Mouse (Mus musculus) heart, adult 9 months (tissue): ENCODE data around the gene Snrpb2.

Experiments used
- DNase-seq, 2 experiments: peaks; one replicate each; pipeline ENCODE4 v3.0.0; 2022; ENCODE audit warnings: low spot score in 2 of 2

Gene Snrpb2

GRCm38 (mm10) chr2:143093726-143094125, 30.9 kb downstream of the Snrpb2 start:
- DNase-seq, result peak; percentile 25 to 33

GRCm38 (mm10) chr2:143094761-143095160, 31.9 kb downstream of the Snrpb2 start:
- DNase-seq, result no peak

GRCm38 (mm10) chr2:143097170-143097569, 34.3 kb downstream of the Snrpb2 start:
- no peak for DNase-seq

- no peak for DNase-seq
Observed at GRCm38 (mm10) chr2:143113859-143114258, 51.0 kb downstream of the Snrpb2 start.

GRCm38 (mm10) chr2:143114716-143115115, 51.9 kb downstream of the Snrpb2 start:
- no peak for DNase-seq

GRCm38 (mm10) chr2:143117453-143117852, 54.6 kb downstream of the Snrpb2 start:
- peak; percentile 7 to 64 for DNase-seq

GRCm38 (mm10) chr2:143118221-143118620, 55.4 kb downstream of the Snrpb2 start:
- no peak for DNase-seq
